Mouse (Mus musculus) left cerebral cortex, adult 6 months (tissue): Measurements from ENCODE around the gene Syn3. TPM values are rescaled to one million over a fixed set of nuclear protein-coding genes. Genes with fewer than 3 reads are reported as not detected.

Source experiments
- long read RNA-seq, 2 experiments: library from polyadenylated mRNA; unstranded; transcript quantifications; one replicate each; pipeline ENCODE4 v2.0.0; 2019 to 2020
- polyA plus RNA-seq: library from polyadenylated mRNA; unstranded; fragments of <200 nt; fragmentation: Nextera tagmentation; gene quantifications from 2 replicates; pipeline ENCODE4 v1.2.3, GENCODE M21; 2021

Gene Syn3
- polyA plus RNA-seq, result 7.4 and 8.4 TPM in 2 replicates
- long read RNA-seq, experiment 1, partial matches to known transcripts, result 3 of 8 reads
- long read RNA-seq, experiment 1, other reads (novel, unspliced or antisense), result 5 of 8 reads
- long read RNA-seq, experiment 2, partial matches to known transcripts, result 0 of 5 reads
- long read RNA-seq, experiment 2, other reads (novel, unspliced or antisense), result 5 of 5 reads

DNA sequence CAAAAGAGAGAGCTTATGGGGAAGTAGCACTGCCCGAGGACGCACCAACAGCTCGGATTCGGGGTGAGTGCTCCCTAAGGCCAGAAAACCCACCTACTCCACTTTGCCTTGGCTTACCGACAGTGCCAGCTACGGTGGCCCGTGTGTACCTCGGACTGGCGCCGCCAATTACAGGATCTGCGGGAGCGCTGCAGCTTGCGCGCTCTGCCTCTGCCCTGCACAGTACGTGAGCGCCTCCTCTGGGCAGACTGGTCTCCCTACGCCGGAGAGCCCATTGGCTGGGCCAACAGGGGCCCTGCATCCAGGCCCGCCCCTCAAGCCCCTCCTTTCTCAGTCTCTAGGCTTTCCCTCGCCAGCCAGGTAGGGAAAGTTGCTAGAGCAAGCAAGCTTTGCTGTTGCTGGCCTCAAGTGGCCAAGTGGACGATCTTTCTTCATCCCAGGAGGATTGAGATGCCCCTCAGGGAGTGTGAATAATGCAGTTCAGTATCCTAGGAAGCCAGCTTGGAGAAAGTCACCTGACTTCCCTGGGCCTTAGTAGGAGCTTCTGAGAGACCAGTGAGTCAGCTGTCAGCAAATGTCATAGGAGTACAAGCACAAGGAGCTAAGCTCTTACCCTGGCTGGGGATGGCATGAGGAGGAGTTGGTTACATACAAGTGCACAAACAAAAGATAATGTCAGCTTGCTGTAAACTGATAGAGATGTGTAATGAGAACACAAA, at the start of gene Syn3:
TSS of gene Syn3 (minus strand) at position 224 of the 719 bp plus-strand sequence.

DNA sequence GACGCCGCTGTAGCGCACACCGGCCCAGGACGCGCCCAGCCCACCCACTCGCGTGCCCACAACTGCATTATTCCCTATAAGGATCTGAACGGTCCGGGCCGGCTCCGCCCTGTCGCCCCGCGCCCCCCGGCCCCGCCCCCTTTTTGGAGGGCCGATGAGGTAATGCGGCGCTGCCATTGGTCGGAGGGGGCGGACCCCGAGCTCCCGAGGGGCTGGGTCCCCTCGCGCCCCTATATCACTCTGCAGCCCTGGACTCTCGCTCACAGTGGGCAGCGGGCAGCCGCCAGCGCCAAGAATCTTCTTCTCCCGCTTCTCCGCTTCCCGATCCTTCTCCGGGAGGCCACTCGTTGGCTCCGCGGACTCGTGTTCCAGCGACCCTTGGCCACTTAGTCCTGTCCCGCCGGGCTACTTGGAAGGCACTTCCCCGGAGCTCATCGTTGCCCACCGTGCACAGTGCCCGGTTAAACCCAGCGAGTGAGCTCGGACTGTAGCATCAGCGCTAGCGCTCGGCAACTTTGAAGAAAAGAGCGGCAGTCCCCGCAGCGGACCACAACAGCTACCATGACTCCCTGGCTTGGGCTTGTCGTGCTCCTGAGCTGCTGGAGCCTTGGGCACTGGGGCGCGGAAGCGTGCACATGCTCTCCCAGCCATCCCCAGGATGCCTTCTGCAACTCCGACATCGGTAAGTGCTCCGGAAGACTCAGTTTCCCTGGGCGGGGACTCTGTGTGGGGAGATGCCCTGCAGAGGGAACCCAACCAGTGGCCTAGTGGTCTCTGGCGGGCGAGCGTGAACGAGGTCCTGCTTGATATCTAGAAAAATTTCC, 198.2 kb downstream of the Syn3 start, which contains the start of gene Timp3:
TSS of gene Timp3 (plus strand) at position 80 of the 824 bp plus-strand sequence.

DNA sequence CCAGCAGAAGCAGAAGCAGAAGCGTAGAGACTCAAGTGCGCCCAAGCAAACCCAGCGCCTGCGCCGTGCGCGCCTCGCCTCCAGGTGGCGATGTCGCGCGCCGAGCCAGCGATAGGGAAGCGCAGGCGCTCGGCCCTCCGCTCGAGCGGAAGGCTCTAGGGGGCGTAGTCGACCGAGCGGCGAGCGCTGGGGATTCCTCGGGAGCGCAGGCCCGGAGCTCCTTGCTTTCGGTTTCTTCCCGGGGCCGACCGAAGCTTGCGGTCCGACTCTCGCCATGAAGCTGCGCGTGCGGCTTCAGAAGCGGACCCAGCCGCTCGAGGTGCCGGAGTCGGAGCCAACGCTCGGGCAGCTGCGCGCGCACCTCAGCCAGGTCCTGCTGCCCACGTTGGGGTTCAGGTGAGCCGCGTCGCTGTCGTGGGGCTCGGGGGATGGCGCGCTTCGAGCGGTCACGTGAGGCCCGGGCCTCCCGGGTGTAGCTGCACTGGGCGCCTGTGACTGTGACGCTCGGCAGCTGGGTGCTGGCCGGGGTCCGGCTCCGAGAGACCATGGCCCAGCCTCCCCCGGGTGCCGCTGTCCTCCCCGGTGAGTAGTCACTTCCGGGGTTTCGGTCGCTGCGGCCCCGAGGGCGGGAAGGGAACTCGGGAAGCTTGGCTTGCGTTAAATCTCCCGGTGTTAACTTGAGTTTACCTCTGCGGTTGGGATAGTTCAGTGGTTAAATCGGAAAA, 476.8 kb downstream of the Syn3 start, which contains the start of gene Fbxo7:
TSS of gene Fbxo7 (plus strand) at position 224 of the 725 bp plus-strand sequence.

DNA sequence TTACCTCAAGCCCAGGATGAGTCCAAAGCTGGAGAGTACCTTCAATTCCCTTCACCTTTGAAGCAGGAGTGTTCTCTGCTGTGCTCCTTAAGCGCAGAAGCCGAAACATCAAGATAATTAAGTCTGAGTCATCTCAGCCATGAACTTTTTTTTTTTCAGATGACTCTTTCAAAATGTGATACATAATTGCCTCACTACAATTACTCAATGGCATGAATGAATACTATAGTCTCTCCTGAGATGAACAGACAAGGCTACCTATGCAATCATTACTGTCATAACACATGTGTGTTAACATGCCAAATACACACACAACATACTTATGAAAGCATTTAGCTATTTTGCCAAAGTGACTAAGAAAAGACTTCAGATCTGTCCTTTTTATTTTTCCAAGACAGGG, 486.9 kb downstream of the Syn3 start, which contains the start of gene Bpifc:
TSS of gene Bpifc (minus strand) at position 115 of the 400 bp plus-strand sequence.

Other genes with a start within 250 kb of the Syn3 start
- gene Timp3, start 198.5 kb downstream of the Syn3 start, polyA plus RNA-seq, result 18.4 and 20.3 TPM in 2 replicates
- gene Hsp90b1, start 206.6 kb upstream of the Syn3 start, polyA plus RNA-seq, result 154 and 169 TPM in 2 replicates
- gene Ttc41, start 206.9 kb upstream of the Syn3 start, polyA plus RNA-seq, result 0.51 and 0.54 TPM in 2 replicates